Mouse (Mus musculus) embryo, embryonic 10 days (tissue): ENCODE data around the gene Dguok.

ENCODE experiments used
- DNase-seq: peaks from one replicate; pipeline ENCODE4 v3.0.0-alpha.2; 2015; ENCODE audit warnings: low spot score

Gene Dguok

DNA sequence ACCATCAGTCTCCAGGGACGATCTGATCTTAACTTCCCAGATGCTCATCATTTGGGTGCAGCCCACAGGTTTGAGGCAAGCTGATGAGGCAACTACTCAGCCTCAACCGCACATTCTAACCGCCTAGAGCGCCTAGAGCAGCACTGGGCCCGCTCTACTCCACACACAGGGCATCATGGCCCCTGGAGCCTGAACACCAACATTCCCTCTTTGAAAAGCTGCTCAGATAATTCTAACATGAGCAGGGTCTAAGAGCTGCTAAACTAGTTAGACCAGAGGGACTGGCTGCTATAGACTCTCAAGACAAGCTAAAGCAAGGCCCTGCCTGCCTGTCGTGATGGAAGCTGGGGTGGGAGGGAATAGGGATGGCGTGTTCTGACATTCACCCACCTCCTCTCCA is 73.8 kb downstream of the Dguok start:
- DNase-seq, result no peak
